In genomic region chr4:46560069-46560705, GRCm38 (mm10) we compare ENCODE assay signal across 19 mouse cellular contexts. TPM values are rescaled to one million over a fixed set of nuclear protein-coding genes. Genes with fewer than 3 reads are reported as not detected.
DNase-seq lines count a peak whose midpoint lies in the region; ATAC-seq lines count a peak whose summit lies in the region.
"Had no signal": no experiment of that assay in that cellular context is flagged by ENCODE, and none has a peak within 500 bp of the region (broad histone marks: within the 10 kb centered on the region; RNA-seq: fewer than 3 reads in every experiment).

No protein-coding gene starts in this region.

- no peak overlapping the region for H3K9ac ChIP-seq in heart, embryonic 12.5 days
- H3K9ac ChIP-seq in stomach, embryonic 15.5 days, result no peak overlapping the region
- H3K9ac ChIP-seq: hindbrain, embryonic 13.5 days; neural tube, embryonic 15.5 days had no signal

- no peaks in the 10 kb centered on the region for H3K36me3 ChIP-seq in heart, embryonic 12.5 days
- no peaks in the 10 kb centered on the region for H3K36me3 ChIP-seq in stomach, embryonic 15.5 days
- H3K36me3 ChIP-seq: forebrain, embryonic 10.5 days; hindbrain, embryonic 13.5 days; neural tube, embryonic 15.5 days had no signal

- peak; percentile 1 for DNase-seq in heart, postnatal 4 days
- DNase-seq in CD4-positive helper T cell, adult 2 months (ENCODE audit: low read depth, low spot score), result peak; percentile 42
- no peak for DNase-seq in left cerebral cortex, adult 11 months (ENCODE audit: low spot score)
- no peak for DNase-seq in left cerebral cortex, postnatal 25 days (ENCODE audit: low spot score in 2 of 2)
- DNase-seq: adrenal gland, postnatal 36 days; cerebellum, adult 11-12 months; gastrocnemius, postnatal 10 days; kidney, adult 11 months; left cerebral cortex, postnatal 4 days; liver; lung, postnatal 10 days; midbrain, embryonic 14.5 days; right cerebral cortex, postnatal 14 days had no signal

- no peaks in the 10 kb centered on the region for H3K9me3 ChIP-seq in heart, embryonic 12.5 days (replicated peaks)
- no peaks in the 10 kb centered on the region for H3K9me3 ChIP-seq in stomach, embryonic 15.5 days
- H3K9me3 ChIP-seq: forebrain, embryonic 10.5 days; hindbrain, embryonic 13.5 days; neural tube, embryonic 15.5 days had no signal

- WGBS in heart, embryonic 12.5 days, result 77% methylated on average over 14 of the region's 14 CpGs
- 62% methylated on average over 14 of the region's 14 CpGs for WGBS in stomach, embryonic 15.5 days

- H3K4me2 ChIP-seq in heart, embryonic 12.5 days, result no peak overlapping the region
- H3K4me2 ChIP-seq in stomach, embryonic 15.5 days, result no peak overlapping the region
- H3K4me2 ChIP-seq: hindbrain, embryonic 13.5 days; neural tube, embryonic 15.5 days had no signal

- H3K27ac ChIP-seq in heart, embryonic 12.5 days (ENCODE audit: poor library complexity, severe bottlenecking), result no peak overlapping the region
- H3K27ac ChIP-seq in stomach, embryonic 15.5 days, result peak overlapping the region; percentile 9
- H3K27ac ChIP-seq: forebrain, embryonic 10.5 days; hindbrain, embryonic 13.5 days; neural tube, embryonic 15.5 days had no signal

- peaks cover 11% of the 10 kb centered on the region; the same call in 1 of the 2 replicates for H3K27me3 ChIP-seq in heart, embryonic 12.5 days (replicated peaks)
- no peaks in the 10 kb centered on the region for H3K27me3 ChIP-seq in stomach, embryonic 15.5 days (replicated peaks)
- H3K27me3 ChIP-seq: neural tube, embryonic 15.5 days had no signal

- no peak for ATAC-seq in heart, embryonic 12.5 days (ENCODE audit: insufficient number of reproducible peaks, low FRiP score)
- ATAC-seq in activated CD4-positive, CD25-positive, alpha-beta regulatory T cell, adult 4 months, result peak; percentile 43
- no peak for ATAC-seq in stomach, embryonic 15.5 days (ENCODE audit: insufficient read depth, low FRiP score, low read depth)

- no peak overlapping the region for H3K4me3 ChIP-seq in heart, embryonic 12.5 days
- H3K4me3 ChIP-seq in stomach, embryonic 15.5 days (replicated peaks), result no peak overlapping the region
- H3K4me3 ChIP-seq: forebrain, embryonic 10.5 days; hindbrain, embryonic 13.5 days; neural tube, embryonic 15.5 days had no signal

- 0 out of 2 replicates have a peak, but pooled peaks cover 3% of the 10 kb centered on the region for H3K4me1 ChIP-seq in heart, embryonic 12.5 days (replicated peaks)
- H3K4me1 ChIP-seq in stomach, embryonic 15.5 days, result peaks cover 15% of the 10 kb centered on the region
- H3K4me1 ChIP-seq: hindbrain, embryonic 13.5 days; neural tube, embryonic 15.5 days had no signal

- intact Hi-C loops in left cerebral cortex, postnatal 25 days (cut with DNase I), result no loop called here

RNA-seq across cellular contexts. Expression of gene Trim14, which starts 24.2 kb away (rescaled TPM):
- 1 to 10 TPM in 1 of 2 experiments, under 1 TPM in 1; 0.76 to 1.3 TPM for total RNA-seq in heart, postnatal 4 days (2021)
- 0.78 and 1.5 TPM in 2 replicates for polyA plus RNA-seq in heart, embryonic 12.5 days (2016; fragmentation: Nextera tagmentation; extraction: Ambion mirVana)
- polyA plus RNA-seq in activated CD4-positive, CD25-positive, alpha-beta regulatory T cell, adult 4 months (2017; shearing (Covaris generic)), result 10 to 100 TPM; 26.7 to 31.2 TPM
- 5.2 and 5.3 TPM in 2 replicates for polyA plus RNA-seq in stomach, embryonic 15.5 days (2015; fragmentation: Nextera tagmentation; extraction: Ambion mirVana)
- total RNA-seq in left cerebral cortex, postnatal 25 days (2021), result 1 to 10 TPM in 1 of 2 experiments, under 1 TPM in 1; 0.76 to 1.4 TPM

RNA-seq across cellular contexts. Expression of gene Coro2a, which starts 41.8 kb away (rescaled TPM):
- under 1 TPM; 0.25 to 0.48 TPM for total RNA-seq in heart, postnatal 4 days (2021)
- polyA plus RNA-seq in heart, embryonic 12.5 days (2016; fragmentation: Nextera tagmentation; extraction: Ambion mirVana), result 0.15 and 0.34 TPM in 2 replicates
- polyA plus RNA-seq in activated CD4-positive, CD25-positive, alpha-beta regulatory T cell, adult 4 months (2017; shearing (Covaris generic)), result 100 to 1,000 TPM in 1 of 2 experiments, 10 to 100 TPM in 1; 79.7 to 108 TPM
- 20.4 and 29.1 TPM in 2 replicates for polyA plus RNA-seq in stomach, embryonic 15.5 days (2015; fragmentation: Nextera tagmentation; extraction: Ambion mirVana)
- total RNA-seq in left cerebral cortex, postnatal 25 days (2021), result 10 to 100 TPM; 26.2 to 29.7 TPM

Comparison
In these comparisons a context has a peak if more than half of its experiments do, and no peak if none do; other contexts are left out.
1. DNase-seq: peak in heart, postnatal 4 days (single experiment) and CD4-positive helper T cell, adult 2 months (single experiment); none in left cerebral cortex, adult 11 months (single experiment) and left cerebral cortex, postnatal 25 days (0 of 2).
2. RNA of gene Coro2a, which starts 41.8 kb away (polyA plus RNA-seq): 79.7 to 108 TPM in activated CD4-positive, CD25-positive, alpha-beta regulatory T cell, adult 4 months and 20.4 to 29.1 TPM in stomach, embryonic 15.5 days; 0.15 to 0.34 TPM in heart, embryonic 12.5 days; every median in the first group is over 10 times any median in the second.